Mouse (Mus musculus): Measurements from ENCODE around the gene Ano6.

The Ano6 gene

DNA sequence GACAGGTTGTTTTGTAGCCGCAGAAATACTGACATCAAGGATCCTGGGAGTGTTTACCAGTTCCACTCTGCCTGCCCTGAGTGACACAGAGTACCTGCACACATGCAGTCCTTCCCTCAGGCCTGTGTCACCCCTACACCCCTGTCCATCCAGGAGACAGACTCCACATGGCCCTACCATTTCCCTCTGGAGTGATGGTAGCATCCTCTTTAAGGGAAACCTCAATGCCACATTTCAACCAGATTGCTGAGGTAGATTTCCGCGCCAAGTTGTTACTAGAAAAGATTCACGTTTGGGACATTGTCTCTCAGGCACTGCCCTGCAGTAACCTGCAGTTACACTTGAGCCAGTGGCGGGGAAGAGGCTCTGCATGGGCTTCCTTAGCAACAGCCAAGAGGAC lies 97.9 kb downstream of the Ano6 start:
- WGBS: 85% methylated on average over 5 of the region's 5 CpGs

DNA sequence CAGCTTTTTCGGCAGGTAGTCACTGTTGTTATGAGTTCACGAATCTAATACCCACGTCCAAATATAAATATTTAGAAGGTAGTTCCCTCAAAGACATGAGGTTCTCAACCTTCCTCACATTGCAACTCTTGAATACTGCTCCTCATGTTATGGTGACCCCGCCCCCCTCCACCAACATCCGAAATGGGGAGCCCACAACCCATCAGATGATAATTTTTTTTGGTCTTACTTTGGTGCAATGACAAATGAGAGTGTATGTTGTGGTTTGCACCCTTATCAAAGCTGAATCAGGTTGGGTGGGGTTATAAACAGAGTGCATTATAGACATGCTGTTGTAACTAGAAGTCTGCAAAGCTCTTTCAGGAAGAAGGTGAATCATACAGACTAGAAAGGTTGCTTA lies 99.7 kb downstream of the Ano6 start:
- 95% methylated on average over 5 of the region's 5 CpGs for WGBS

- WGBS: 86% methylated on average over 4 of the region's 4 CpGs
Observed at GRCm38 (mm10) chr15:95892171-95892570, 101.5 kb downstream of the Ano6 start.

GRCm38 (mm10) chr15:95892929-95893328 lies 102.3 kb downstream of the Ano6 start:
- WGBS: 73% methylated on average over 10 of the region's 10 CpGs

DNA sequence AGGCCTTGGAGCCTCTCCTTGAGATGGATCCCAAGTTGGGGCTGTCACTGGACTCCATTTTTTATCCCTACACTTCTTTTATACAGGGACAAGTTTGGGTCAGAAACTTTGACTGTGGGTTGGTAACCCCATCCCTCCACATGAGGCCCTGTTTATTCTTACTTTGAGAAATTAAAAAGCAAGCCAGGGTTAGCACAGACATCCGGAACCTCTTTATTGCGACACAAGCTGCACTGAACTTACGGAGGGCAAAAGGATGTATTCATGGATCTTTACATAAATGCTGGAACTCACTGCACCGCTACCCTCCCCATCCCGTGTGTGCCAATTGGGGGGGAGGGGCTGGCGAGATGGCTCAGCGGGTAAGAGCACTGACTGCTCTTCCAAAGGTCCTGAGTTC lies 105.1 kb downstream of the Ano6 start:
- 96% methylated on average over 7 of the region's 7 CpGs for WGBS

DNA sequence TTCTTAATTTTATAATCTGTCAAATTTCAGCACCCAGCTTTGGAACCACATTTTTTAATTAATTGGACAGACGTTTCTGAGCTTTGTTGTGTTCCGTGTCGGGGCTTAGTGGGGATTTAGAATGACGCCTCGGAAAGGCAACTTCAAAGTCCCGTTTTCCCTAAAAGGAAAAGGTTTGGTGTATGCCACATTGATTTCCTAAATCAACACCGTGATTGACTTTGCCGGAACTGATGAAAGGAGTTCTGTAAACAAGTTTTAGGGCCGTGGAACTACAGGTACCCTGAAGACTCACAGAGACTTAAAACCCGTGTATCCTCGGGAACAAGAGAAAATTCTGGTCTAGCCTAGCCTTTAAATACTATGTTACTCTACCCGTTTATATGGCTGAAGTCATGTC lies 107.0 kb downstream of the Ano6 start:
- 91% methylated on average over 12 of the region's 12 CpGs for WGBS

- WGBS: 96% methylated on average over 6 of the region's 6 CpGs
Observed at GRCm38 (mm10) chr15:95898438-95898837, 107.8 kb downstream of the Ano6 start.

DNA sequence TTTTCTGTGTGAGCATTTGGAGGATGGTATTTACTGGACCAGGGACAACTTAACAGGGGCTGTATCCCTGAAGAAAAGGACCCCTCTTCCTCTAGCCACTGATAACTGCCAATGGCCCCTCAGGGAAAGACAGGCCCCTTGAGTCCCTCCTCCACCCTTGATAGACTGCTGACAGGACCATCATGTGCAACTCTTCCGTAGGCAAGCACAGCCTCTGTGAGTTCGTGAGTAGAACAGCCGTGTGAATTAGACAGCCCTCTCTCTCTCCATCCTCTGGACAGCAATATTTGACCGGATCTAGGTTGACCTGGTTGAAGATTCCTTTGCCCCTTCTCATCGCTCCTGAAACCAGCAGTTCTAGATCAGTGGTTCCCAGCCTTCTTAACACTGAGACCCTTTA lies 111.8 kb downstream of the Ano6 start:
- WGBS: 96% methylated on average over 5 of the region's 5 CpGs

DNA sequence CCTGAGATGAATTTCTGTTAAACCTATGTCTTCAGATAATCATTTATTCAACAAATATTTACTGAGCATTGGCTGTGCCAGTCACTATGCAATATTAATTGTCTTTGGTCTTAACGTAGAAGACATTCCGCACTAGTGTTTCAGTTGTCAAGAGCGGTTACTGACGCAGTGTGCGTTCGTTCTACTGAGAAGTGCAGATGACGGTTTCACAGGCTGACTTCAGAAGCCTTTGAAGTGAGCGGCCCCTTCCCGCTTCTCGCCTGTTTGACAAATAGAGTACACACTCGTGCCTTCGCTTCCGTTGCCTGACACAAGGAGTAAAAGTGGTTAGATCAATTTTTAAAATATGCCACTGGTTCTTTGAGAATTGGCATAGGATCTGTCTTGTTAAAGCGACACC lies 113.6 kb downstream of the Ano6 start:
- 90% methylated on average over 14 of the region's 14 CpGs for WGBS

DNA sequence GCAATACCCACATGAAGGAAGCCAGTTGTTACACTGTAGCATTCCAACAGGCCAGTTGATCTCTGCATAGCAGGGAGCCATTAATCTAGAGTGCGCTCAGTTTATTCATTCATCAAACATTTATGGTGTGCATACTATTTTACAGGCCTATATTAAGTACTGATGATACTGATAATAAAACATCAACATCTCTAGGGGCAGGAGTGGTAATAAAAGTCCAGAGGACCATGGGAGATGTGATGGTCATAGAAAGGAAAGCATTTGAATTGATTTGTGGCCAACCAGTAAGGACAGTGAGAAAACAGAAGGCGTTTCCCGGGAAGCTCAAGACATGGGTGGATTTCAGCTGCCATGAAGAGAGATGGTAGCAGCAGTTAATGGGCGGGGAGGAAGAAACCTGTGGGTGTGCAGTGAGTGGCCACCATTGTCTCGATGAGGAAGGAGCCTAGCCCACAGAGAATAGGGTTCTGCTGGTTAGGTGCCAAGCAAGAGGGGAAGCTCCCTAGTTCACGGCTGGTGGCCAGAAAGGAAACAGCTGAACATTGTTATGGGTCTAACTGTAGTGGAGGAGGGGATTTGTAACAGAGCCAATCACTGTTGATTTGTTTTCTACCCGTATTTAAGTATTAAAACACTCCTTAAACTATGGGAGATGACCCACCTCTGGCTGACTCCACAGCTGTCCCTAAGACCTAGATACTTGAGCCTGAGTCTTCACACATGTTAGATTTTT lies 115.5 kb downstream of the Ano6 start:
- 47% methylated on average over 7 of the region's 7 CpGs for WGBS

DNA sequence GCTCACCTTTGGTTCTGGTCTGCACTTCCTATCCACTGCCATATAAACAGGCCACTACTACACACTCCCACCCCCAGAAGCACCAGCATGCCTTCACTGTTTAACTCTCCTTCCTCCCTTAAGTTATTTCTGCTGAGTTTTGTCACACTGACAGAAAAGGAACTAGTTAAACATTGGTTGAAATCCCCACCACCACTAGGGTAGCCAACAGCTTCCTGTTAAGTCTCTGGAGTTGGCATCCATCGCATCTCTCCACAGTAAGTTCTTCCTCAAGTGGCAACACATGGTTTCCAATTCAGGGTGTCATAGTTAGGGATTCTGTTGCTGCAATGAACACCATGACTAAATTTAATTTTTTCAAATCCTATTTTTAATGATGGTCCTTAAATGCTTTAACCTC lies 116.2 kb downstream of the Ano6 start:
- WGBS: 54% methylated on average over 1 of the region's 1 CpGs

DNA sequence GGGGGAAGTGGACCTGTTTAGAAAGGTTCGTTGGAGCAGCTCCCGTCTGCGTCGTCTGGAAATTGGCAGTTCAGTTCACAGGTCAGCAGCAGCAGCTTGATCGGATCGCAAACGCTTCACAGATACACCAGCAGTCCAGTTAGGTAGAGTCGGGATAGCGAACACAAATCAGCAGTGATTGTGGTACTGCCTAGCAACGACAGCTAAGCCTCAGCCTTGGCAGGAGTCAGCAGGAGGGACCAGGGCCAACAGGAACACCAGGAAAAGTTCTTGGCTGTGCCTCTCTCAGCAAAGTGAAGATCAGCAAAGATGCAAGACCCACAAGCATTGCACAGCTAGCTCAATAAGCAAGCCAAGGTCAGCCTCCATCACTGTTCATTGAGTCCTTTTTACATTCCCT lies 116.7 kb downstream of the Ano6 start:
- 40% methylated on average over 10 of the region's 10 CpGs for WGBS

DNA sequence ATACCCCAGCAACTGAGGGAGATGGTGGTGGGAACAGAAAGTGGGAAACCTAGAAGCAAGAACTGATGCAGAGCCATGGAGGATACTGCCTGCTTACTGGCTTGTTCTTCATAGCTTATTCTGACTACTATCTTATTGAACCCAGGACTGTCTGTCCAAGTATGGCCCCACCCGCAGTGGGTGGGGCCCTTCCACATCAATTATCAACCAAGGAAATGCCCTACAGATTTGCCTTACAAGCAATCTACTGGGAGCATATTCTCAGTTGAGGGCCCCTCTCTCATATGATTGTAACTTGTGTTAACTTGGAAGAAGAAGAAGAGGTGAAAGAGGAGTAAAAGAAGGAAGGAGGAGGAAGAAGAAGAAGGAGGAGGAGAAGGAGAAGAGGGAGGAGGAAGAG lies 117.3 kb downstream of the Ano6 start:
- WGBS: 100% methylated on average over 1 of the region's 1 CpGs

GRCm38 (mm10) chr15:95910099-95910780 lies 119.6 kb downstream of the Ano6 start:
- WGBS: 78% methylated on average over 3 of the region's 3 CpGs

GRCm38 (mm10) chr15:95914963-95915362 lies 124.3 kb downstream of the Ano6 start:
- WGBS: 79% methylated on average over 3 of the region's 3 CpGs

DNA sequence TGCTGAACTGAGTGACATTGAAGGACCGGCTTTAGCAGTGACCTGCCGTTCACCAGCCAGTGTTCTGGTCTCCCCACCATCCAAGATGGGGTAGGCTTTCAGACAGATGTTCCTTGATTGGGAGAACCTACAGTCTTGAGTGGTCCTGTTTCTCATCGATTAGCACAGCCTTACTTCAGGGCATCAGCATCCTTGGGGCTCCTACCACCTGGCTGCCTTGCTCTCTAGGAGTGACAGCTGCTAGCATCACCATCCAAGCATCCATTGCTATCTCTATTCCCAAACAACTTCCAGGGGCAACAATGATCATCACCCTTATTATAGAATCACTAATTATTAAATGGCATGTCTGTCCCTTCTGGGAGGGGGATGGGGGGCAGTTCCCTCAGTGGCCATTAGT lies 124.8 kb downstream of the Ano6 start:
- WGBS: 97% methylated on average over 3 of the region's 3 CpGs

DNA sequence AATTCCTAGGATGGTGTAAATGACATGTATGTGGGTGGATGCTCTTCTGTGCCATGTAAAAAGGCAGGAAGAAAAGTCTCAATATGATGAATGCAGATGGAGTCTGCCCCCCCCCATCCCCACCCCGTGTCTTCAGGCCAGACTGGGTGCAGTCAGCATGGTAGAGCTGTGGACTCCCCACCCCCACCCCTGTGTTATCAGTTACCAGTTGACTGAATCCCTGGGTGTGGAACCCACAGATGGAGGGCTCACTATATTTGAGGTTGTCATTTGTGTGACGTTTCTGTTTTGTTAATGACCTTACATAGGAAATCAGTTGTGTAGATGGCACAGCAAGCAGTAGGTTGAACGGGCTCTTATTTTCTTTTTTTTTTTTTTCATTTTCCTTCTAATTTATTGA lies 126.7 kb downstream of the Ano6 start:
- 91% methylated on average over 3 of the region's 3 CpGs for WGBS

GRCm38 (mm10) chr15:95920047-95920446 lies 129.4 kb downstream of the Ano6 start:
- 33% methylated on average over 9 of the region's 9 CpGs for WGBS

- WGBS: 90% methylated on average over 3 of the region's 3 CpGs
Observed at GRCm38 (mm10) chr15:95921072-95921471, 130.4 kb downstream of the Ano6 start.

GRCm38 (mm10) chr15:95921639-95922038 lies 131.0 kb downstream of the Ano6 start:
- WGBS: 85% methylated on average over 4 of the region's 4 CpGs

DNA sequence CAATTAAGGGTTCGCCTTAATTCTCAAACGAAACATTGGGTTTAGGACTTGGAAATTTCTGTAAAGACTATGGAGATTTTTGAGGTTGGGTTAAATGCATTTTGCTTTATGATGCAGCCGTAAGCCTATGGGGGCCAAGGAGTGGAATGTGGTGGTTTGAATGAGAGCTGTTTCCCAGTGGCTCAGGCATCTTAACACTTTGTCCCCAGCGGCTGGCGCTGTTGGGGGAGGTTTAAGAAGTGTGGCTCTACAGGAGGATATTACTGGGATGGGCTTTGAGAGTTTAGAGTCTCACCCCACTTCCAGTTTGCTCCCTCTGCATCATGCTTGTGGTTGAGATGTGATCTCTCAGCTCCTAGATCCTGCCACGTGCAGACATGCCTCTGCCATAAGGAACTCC lies 131.9 kb downstream of the Ano6 start:
- WGBS: 92% methylated on average over 6 of the region's 6 CpGs

GRCm38 (mm10) chr15:95925334-95925986 lies 134.8 kb downstream of the Ano6 start:
- WGBS: 79% methylated on average over 8 of the region's 8 CpGs

DNA sequence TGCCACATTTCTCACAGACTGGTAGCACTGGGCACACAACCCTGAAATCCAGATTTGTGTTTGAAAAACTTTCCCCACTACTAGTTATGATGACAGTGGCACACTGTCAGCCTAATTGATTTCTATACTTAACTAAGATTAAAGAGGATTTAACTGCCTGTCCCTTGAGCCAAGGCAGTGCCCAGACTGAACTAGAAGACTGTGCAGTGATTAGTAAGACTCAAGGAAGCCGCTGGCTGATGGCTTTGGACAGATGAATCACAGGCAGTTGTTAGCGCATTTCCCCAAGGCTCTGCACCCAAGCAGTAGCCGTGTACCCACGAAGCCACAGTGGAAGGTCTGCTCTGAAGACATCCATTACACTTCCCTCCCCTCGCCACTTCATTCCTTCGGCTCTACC lies 138.4 kb downstream of the Ano6 start:
- 97% methylated on average over 6 of the region's 6 CpGs for WGBS
